Mouse (Mus musculus) heart, adult 11 months (tissue): ENCODE results near the gene Ptprk.

ENCODE experiments used
- DNase-seq: peaks from one replicate; pipeline ENCODE4 v3.0.0; 2022

Ptprk gene

GRCm38 (mm10) chr10:28564110-28564674 lies 489.6 kb downstream of the Ptprk start:
- no peak for DNase-seq

GRCm38 (mm10) chr10:28566378-28566777 lies 491.8 kb downstream of the Ptprk start:
- no peak for DNase-seq

GRCm38 (mm10) chr10:28566828-28567227 lies 492.2 kb downstream of the Ptprk start:
- no peak for DNase-seq

DNA sequence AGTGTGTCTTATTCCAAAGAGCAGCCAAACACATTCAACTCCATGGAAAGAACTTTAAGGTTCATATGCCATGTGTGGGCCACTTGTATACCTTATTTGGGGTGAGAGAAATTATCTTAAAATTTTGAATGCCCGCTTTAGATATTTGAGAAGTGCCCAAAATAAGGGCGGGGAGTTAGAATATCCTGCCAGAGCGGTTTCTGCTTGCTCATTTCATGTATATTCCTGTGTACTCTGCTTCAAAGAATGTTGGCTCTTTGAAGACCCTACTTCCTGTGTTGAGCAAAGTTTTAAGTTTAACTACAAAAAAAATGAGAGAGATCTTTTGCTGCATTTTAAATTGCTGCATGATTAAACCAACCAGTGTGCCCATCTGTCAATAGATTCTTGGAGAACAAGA lies 492.8 kb downstream of the Ptprk start:
- DNase-seq, result no peak

- DNase-seq, result no peak
Measured at GRCm38 (mm10) chr10:28568047-28568446, 493.4 kb downstream of the Ptprk start.

DNA sequence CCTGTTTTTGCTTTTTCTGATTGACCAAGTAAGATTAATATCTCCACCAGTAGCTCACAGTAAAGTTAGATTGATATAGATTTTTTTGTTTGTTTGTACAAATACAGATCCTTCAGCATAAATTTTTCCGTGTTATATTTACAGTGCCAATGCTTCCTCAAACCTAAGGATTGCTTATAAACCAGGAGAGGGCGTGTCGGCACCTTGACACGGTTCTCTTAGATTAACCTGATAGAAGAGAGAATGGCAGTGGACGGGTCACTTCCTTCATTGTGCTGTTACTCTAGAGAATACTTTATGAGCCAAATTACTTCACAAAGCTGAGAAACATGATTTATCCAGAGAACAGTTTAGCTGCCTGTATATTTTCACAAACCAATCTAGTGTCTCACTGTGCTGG lies 505.0 kb downstream of the Ptprk start:
- no peak for DNase-seq

DNA sequence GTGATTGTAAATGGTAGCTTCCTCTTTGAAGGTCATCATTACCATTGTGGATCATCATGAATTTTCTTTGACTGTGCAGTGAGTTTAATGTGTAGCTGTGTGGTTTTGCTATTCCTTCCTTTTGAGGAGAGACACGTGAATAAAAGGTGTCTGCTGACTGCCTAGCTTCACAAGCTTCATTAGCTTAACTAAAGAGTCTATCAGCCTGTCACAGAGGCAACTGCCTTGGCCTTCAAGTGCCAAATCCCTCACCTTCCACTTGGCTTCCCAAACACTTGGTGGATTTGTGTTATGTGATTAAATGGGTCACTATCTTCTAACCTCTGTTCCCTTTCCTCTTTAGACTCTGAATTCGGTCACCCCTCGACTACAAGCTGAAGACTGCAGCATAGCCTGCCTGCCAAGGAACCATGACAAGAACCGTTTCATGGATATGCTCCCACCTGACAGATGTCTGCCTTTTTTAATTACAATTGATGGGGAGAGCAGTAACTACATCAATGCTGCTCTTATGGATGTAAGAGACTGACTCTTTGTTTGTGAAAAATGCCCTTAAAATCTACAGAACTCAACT lies 512.0 kb downstream of the Ptprk start:
- no peak for DNase-seq

DNA sequence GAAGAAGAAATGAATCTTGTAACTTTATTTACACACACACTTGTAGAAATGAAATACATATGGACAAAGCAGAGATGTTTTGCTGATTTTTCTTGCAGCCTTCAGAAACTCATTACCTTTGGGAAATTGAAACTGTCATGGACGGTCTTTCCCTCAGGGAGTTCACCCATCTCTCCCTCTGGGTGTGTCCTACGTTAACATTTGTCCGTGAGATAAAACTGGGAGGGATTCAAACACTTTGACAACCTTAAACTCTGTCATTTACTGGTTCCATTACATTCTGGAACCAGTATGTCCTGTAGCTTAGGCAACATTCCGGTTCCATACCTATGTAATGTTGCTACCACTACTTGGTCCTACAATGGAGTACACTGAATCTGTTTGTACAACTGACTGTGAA lies 513.8 kb downstream of the Ptprk start:
- no peak for DNase-seq

DNA sequence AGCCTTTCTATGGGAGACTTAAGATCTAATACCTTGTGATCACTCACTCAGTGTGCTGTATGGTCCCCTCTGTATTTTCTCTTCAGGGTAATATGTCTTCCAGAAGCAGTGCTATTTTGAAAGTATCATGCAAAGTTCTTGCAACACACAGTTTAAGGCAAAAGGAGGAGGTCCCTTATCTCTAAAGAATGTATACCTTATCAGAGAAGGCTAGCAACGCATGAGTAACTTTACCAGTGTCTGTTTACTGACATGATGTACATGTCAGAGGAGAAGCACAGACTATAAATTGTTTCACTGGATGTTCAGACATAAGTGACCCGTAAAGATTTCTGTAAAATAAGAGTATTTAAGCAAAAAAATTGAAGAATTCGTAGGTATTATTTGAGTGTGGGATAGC lies 516.2 kb downstream of the Ptprk start:
- DNase-seq, result no peak

DNA sequence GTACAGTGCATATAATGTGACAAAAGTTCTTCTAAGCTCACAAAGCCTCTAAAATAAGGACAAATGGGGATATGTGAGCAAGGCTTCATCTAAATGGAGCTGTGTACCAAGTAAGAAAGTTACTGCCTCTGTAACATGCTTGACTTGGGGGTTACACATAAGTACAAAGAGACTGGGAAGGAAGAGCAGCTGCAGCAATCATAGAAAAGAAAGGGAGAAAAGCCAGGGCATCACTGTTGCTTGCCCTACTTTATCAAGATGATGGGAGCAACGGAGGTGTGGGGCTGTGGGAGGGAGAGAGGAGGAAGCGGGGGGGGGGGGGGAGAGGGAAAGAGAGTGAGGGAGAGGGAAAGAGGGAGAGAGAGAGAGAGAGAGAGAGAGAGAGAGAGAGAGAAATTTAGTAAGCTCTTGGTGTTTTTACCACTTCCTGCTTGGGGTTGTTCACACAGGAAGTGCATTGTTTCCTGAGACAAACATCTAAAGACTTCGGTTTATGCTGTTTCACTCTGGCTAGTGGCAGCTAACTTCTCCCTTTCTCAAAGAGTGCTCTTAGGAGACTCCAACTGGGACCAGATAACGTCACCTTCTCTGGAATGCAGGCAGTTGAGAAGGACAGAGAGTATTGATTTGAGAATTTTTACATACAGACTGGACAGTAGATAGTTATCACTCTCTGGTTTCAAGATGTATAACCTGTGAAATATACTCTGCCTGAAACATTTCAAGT lies 519.1 kb downstream of the Ptprk start:
- DNase-seq, result no peak

DNA sequence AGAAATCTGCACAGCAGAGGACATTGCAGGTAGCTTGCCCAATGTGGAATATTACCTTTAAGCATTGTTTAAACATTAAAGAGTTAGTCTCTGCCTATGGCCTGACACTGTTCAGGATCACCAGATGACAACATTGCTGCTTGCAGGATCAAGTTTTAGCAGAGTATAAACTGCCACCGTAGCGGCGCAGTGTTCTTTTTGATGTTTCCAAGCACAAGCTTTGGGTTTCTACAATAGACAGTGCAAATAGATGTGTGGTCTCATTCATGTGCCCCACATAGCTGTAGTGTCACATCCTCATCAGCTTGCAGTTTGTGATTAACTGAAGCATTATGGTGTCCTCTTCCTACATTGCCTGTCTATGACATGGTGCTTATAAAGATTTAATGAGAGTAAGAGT lies 522.3 kb downstream of the Ptprk start:
- no peak for DNase-seq

- no peak for DNase-seq
Measured at GRCm38 (mm10) chr10:28609136-28609535, 534.5 kb downstream of the Ptprk start.

- DNase-seq, result no peak
Measured at GRCm38 (mm10) chr10:28614396-28614795, 539.8 kb downstream of the Ptprk start.

DNA sequence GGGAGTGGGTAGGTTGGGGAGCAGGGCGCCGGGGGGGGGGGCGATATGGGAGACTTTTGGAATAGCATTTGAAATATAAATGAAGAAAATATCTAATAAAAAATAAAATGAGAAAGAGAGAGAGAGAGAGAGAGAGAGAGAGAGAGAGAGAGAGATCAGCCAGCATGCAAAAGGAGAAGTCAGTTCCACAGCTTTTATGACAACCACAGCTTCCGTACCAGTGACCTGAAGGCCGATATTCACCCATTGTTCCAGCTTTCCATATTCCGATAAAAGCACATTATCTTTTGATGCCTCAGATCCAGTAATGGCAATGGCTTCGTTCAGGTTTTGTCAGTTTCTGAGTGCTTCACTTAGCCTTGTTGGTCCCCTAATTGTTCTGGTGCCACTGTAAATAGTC lies 542.6 kb downstream of the Ptprk start:
- no peak for DNase-seq

GRCm38 (mm10) chr10:28618002-28618401 lies 543.4 kb downstream of the Ptprk start:
- DNase-seq, result no peak

DNA sequence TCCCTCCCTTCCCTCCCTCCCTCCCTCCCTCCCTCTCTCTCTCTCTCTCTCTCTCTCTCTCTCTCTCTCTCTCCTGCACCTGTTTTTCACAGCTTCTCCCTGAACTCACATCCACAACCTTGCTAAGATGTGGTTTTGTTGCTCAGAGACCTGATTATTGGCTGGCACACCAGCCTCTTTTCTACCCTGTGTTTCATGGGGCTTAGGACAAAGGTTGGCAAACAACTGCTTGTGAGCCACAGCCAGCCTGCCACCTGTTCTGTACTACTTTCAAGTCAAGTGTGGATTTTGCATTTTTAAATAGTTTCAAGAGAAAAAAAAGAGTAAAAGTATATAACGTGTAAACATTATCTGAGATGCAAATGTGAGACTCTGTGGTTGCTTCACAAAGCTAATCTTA lies 544.8 kb downstream of the Ptprk start:
- DNase-seq, result no peak

- DNase-seq, result no peak
Measured at GRCm38 (mm10) chr10:28636096-28636495, 561.5 kb downstream of the Ptprk start.

DNA sequence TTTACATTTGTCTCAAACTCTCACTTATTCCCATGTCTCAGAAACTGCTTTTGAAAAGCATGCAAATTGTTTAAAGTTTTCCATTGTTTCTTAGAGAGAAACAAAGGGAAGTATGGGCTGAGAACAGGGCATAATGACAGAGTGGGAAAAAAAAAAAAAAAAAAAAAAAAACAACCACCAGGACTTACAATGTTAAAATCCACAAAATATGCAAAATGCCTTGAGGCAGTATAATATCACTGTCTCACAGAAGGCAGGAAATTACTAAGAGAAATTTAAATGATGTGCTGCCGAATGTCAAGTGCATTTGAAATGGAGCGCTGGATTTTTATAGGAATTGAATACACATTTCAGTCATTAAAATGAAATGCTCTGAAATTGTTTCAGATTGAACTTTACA lies 567.3 kb downstream of the Ptprk start:
- DNase-seq, result no peak
